Mouse (Mus musculus): ENCODE data around the gene Pkp4. TPM values are rescaled to one million over a fixed set of nuclear protein-coding genes. Genes with fewer than 3 reads are reported as not detected.

Gene Pkp4
- total and polyA plus RNA-seq, 3 experiments: not detected

DNA sequence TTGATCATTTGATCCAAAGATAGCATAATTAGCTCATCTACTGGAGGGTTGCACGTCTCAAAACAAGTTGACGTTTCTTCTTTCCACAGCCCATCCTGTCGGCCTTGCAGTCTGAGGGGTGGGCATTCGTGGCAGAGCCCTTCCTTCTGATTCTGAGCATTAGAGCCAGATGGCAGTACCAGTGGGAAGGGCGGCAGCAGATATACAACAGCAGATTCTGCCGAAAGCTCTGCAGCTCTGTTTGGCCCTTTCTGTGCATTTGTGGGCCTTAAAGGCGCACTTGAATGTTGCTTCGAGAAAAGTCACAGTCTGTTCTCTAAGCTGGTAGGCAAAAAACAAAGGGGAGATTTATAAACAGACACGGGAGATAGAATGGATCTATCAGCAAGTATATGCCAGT is 170.4 kb downstream of the Pkp4 start:
- no peak overlapping the region for H3K4me3 ChIP-seq (ENCODE audit: control insufficient read depth in 1 of 2, insufficient read depth in 1 of 2, low read depth in 2 of 2, low read length in 2 of 2)
- H3K27ac ChIP-seq (ENCODE audit: control insufficient read depth, low read depth, low read length): no peak overlapping the region
- no peak overlapping the region for H3K9ac ChIP-seq (ENCODE audit: control insufficient read depth, low read depth, low read length, poor library complexity, severe bottlenecking)
- no peak for DNase-seq (ENCODE audit: low read depth, low spot score)
- no peaks in the 10 kb centered on the region for H3K27me3 ChIP-seq (ENCODE audit: control insufficient read depth in 1 of 2, insufficient read depth in 2 of 2, low read length in 2 of 2)
- no peaks in the 10 kb centered on the region for H3K4me1 ChIP-seq (ENCODE audit: control insufficient read depth in 1 of 2, insufficient read depth in 2 of 2, low read length in 2 of 2)
- H3K9me3 ChIP-seq (replicated peaks; ENCODE audit: insufficient read depth, low read length): no peaks in the 10 kb centered on the region
- no peaks in the 10 kb centered on the region for H3K79me2 ChIP-seq (ENCODE audit: control insufficient read depth, insufficient read depth, low read length, poor library complexity)
- no peaks in the 10 kb centered on the region for H3K36me3 ChIP-seq (ENCODE audit: control insufficient read depth in 1 of 2, insufficient read depth in 2 of 2, low read length in 2 of 2)
- no peak for TF ChIP-seq MAX (IDR thresholded peaks at IDR 0.05; ENCODE audit: low read length)
- no peak for TF ChIP-seq E2F4 (IDR thresholded peaks at IDR 0.05; ENCODE audit: borderline replicate concordance, low read depth, low read length)
- TF ChIP-seq TAL1 (IDR thresholded peaks at IDR 0.05; ENCODE audit: low read length): no peak
- TF ChIP-seq HCFC1 (IDR thresholded peaks at IDR 0.05; ENCODE audit: low read depth, low read length): no peak
- TF ChIP-seq ELF1 (IDR thresholded peaks at IDR 0.05; ENCODE audit: low read depth, low read length): no peak
- no peak for TF ChIP-seq UBTF (IDR thresholded peaks at IDR 0.05; ENCODE audit: borderline replicate concordance, insufficient read depth, low read depth, low read length)
- no peak for TF ChIP-seq GATA1 (IDR thresholded peaks at IDR 0.05; ENCODE audit: low read depth, low read length)
- TF ChIP-seq JUND (IDR thresholded peaks at IDR 0.05; ENCODE audit: low read depth, low read length): no peak
- no peak for TF ChIP-seq KAT2A (conservative IDR thresholded peaks at IDR 0.05; ENCODE audit: low read depth, low read length)
- TF ChIP-seq EP300 (IDR thresholded peaks at IDR 0.05; ENCODE audit: low read depth in 1 of 2, low read length in 2 of 2): no peak
- no peak for TF ChIP-seq RAD21 (IDR thresholded peaks at IDR 0.05; ENCODE audit: low read depth, low read length)
- no peak for TF ChIP-seq NELFE (IDR thresholded peaks at IDR 0.05; ENCODE audit: low read depth, low read length)
- TF ChIP-seq ZNF384 (IDR thresholded peaks at IDR 0.05; ENCODE audit: low read depth, low read length): no peak
- TF ChIP-seq MYB (IDR thresholded peaks at IDR 0.05; ENCODE audit: low read depth, low read length): no peak
- no peak for TF ChIP-seq RCOR1 (IDR thresholded peaks at IDR 0.05; ENCODE audit: low read depth, low read length)
- TF ChIP-seq SIN3A (IDR thresholded peaks at IDR 0.05; ENCODE audit: low read length): no peak
- no peak for TF ChIP-seq BHLHE40 (IDR thresholded peaks at IDR 0.05; ENCODE audit: borderline replicate concordance, low read depth, low read length)
- no peak for TF ChIP-seq USF1 (IDR thresholded peaks at IDR 0.05; ENCODE audit: low read depth, low read length)
- no peak for TF ChIP-seq POLR2AphosphoS2 (IDR thresholded peaks at IDR 0.05; ENCODE audit: low read length)
- no peak for TF ChIP-seq MYC (IDR thresholded peaks at IDR 0.05; ENCODE audit: low read depth, low read length)

DNA sequence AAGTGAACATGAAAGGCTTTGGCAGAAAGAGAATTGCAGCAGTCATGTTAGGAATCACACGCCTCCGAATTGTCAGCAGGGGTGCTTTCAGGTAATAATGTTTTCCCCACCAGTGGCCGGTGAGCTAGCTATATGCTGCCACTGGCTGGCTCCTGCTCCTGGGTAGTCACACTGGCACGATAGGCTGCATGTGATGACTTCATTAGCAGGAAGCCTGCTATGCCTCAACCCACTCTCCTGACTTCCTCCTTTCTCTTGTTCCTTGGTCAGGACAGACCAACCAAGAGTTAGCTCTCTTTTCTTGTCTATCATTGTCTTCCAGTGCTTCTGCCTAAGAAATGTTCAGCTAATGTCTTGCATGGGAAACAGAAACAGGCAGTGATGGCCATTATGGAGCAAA is 171.9 kb downstream of the Pkp4 start:
- TF ChIP-seq E2F4 (IDR thresholded peaks at IDR 0.05; ENCODE audit: borderline replicate concordance, low read depth, low read length) (no peak), MEF2A (IDR thresholded peaks at IDR 0.05; ENCODE audit: extremely low read depth, insufficient replicate concordance, low read depth, low read length, poor library complexity, severe bottlenecking) (no peak), TAL1 (IDR thresholded peaks at IDR 0.05; ENCODE audit: low read length) (no peak), SMC3 (IDR thresholded peaks at IDR 0.05; ENCODE audit: low read depth, low read length) (no peak), POLR2A (IDR thresholded peaks at IDR 0.05; ENCODE audit: control insufficient read depth in 1 of 2, insufficient read depth in 1 of 2, low read depth in 1 of 2, low read length in 2 of 2, poor library complexity in 1 of 2) (no peak), HCFC1 (IDR thresholded peaks at IDR 0.05; ENCODE audit: low read depth, low read length) (no peak), ELF1 (IDR thresholded peaks at IDR 0.05; ENCODE audit: low read depth, low read length) (no peak), UBTF (IDR thresholded peaks at IDR 0.05; ENCODE audit: borderline replicate concordance, insufficient read depth, low read depth, low read length) (no peak), MXI1 (IDR thresholded peaks at IDR 0.05; ENCODE audit: low read depth, low read length) (no peak)
- Histone ChIP-seq H3K4me1 (ENCODE audit: control insufficient read depth in 1 of 2, insufficient read depth in 2 of 2, low read length in 2 of 2) (no peaks in the 10 kb centered on the region), H3K27me3 (ENCODE audit: control insufficient read depth in 1 of 2, insufficient read depth in 2 of 2, low read length in 2 of 2) (no peaks in the 10 kb centered on the region), H3K9me3 (replicated peaks; ENCODE audit: insufficient read depth, low read length) (no peaks in the 10 kb centered on the region), H3K79me2 (ENCODE audit: control insufficient read depth, insufficient read depth, low read length, poor library complexity) (no peaks in the 10 kb centered on the region), H3K9ac (ENCODE audit: control insufficient read depth, low read depth, low read length, poor library complexity, severe bottlenecking) (no peak overlapping the region), H3K36me3 (ENCODE audit: control insufficient read depth in 1 of 2, insufficient read depth in 2 of 2, low read length in 2 of 2) (no peaks in the 10 kb centered on the region), H3K27ac (ENCODE audit: control insufficient read depth, low read depth, low read length) (no peak overlapping the region), H3K4me3 (ENCODE audit: control insufficient read depth in 1 of 2, insufficient read depth in 1 of 2, low read depth in 2 of 2, low read length in 2 of 2) (no peak overlapping the region)
- no peak for DNase-seq (ENCODE audit: low read depth, low spot score)
